Mouse (Mus musculus) heart, adult 2 months (tissue): ENCODE measurements around the gene Tnfsf10. TPM values are rescaled to one million over a fixed set of nuclear protein-coding genes. Genes with fewer than 3 reads are reported as not detected.

Experiments used
- DNase-seq, 2 experiments: peaks; one replicate each; pipeline ENCODE4 v3.0.0; 2021
- H3K27ac ChIP-seq: fragments of 200-600 bp; 2 replicates; pipeline ENCODE4 v1.8.1; 2022
- H3K27me3 ChIP-seq: fragments of 200-500 bp; 2 replicates; pipeline ENCODE4 v1.6.1; 2012; ENCODE audit warnings: mild to moderate bottlenecking, low read length, inconsistent platforms, mixed read lengths; ENCODE audit not compliant: control insufficient read depth, insufficient read depth
- H3K36me3 ChIP-seq: fragments of 200-500 bp; 2 replicates; pipeline ENCODE4 v1.6.1; 2012; ENCODE audit warnings: low read length, inconsistent platforms; ENCODE audit not compliant: control insufficient read depth, insufficient read depth
- H3K4me1 ChIP-seq: fragments of 200-500 bp; 2 replicates; pipeline ENCODE4 v1.6.1; 2011; ENCODE audit warnings: low read length; ENCODE audit not compliant: control insufficient read depth, insufficient read depth
- H3K4me3 ChIP-seq: fragments of 200-600 bp; 2 replicates; pipeline ENCODE4 v1.8.1; 2022
- H3K79me2 ChIP-seq: fragments of 200-500 bp; replicated peaks from 2 replicates; pipeline ENCODE4 v1.6.1; 2012; ENCODE audit warnings: mild to moderate bottlenecking, inconsistent platforms, low read length, moderate library complexity, mixed read lengths; ENCODE audit not compliant: control insufficient read depth, insufficient read depth
- H3K9ac ChIP-seq: fragments of 200-500 bp; 2 replicates; pipeline ENCODE4 v1.6.1; 2012; ENCODE audit warnings: low read depth, mild to moderate bottlenecking, control low read depth, inconsistent platforms, low read length, mixed read lengths
- CTCF ChIP-seq: fragments of 200-600 bp; IDR thresholded peaks from 2 replicates; pipeline ENCODE4 v1.8.1; 2022; ENCODE audit warnings: antibody characterized with exemption, mild to moderate bottlenecking, moderate library complexity
- EP300 ChIP-seq: fragments of 200-500 bp; IDR thresholded peaks from 2 replicates; pipeline ENCODE4 v1.6.1; 2011; ENCODE audit warnings: low read depth, low read length, control low read depth; ENCODE audit not compliant: insufficient read depth
- POLR2A ChIP-seq: fragments of 200-500 bp; IDR thresholded peaks from 2 replicates; pipeline ENCODE4 v1.6.1; 2011; ENCODE audit warnings: mild to moderate bottlenecking, low read depth, low read length, control low read depth; ENCODE audit not compliant: insufficient read depth
- WGBS: fragments of 180-500 bp; shearing (Covaris S2); methylation state at CpG from one replicate; pipeline ENCODE4 v1.1.7; 2018; 5-methylcytosine and 5-hydroxymethylcytosine counted together
- intact Hi-C: fragments of 180-260 bp; cut with DNase I; formaldehyde crosslinking; loops from one replicate; pipeline ENCODE4 v1.15.1; 2025
- polyA plus RNA-seq: library from polyadenylated mRNA; depleted of rRNA; stranded (reverse); fragments of >200 nt; gene quantifications from 2 replicates; pipeline ENCODE4 v1.2.3, GENCODE M21; 2012
- total RNA-seq, 2 experiments: library from RNA; stranded (reverse); gene quantifications; 2 replicates each; pipeline ENCODE4 v1.2.3; 2021

The Tnfsf10 gene
- total and polyA plus RNA-seq, 3 experiments, result 4.2 to 10.4 (median 6.3) TPM

GRCm38 (mm10) chr3:27322591-27322990 is 5.8 kb downstream of the Tnfsf10 start:
- intact Hi-C loops, result loop anchor here (10.0 kb wide), 1 partner anchor 168 kb away; the partner anchor contains the start of gene Ect2
- H3K36me3 ChIP-seq, result peaks cover 20% of the 10 kb centered on the region

GRCm38 (mm10) chr3:27323551-27323950 is 6.7 kb downstream of the Tnfsf10 start:
- Histone ChIP-seq H3K4me1 (peaks cover 9% of the 10 kb centered on the region), H3K79me2 (no peaks in the 10 kb centered on the region), H3K27me3 (no peaks in the 10 kb centered on the region), H3K9ac (no peak overlapping the region), H3K4me3 (no peak overlapping the region), H3K36me3 (peaks cover 22% of the 10 kb centered on the region), H3K27ac (peak overlapping the region; percentile 93)
- peak in 1 of 2 experiments; percentile 16 for DNase-seq
- intact Hi-C loops, result loop anchor here (10.0 kb wide), 1 partner anchor 169 kb away; the partner anchor contains the start of gene Ect2
- WGBS, result 44% methylated on average over 5 of the region's 5 CpGs
- TF ChIP-seq POLR2A, result no peak
- TF ChIP-seq CTCF, result no peak
- no peak for TF ChIP-seq EP300

More at GRCm38 (mm10) chr3:27322591-27322990, 5.8 kb downstream of the Tnfsf10 start:
- Histone ChIP-seq H3K79me2 (no peaks in the 10 kb centered on the region), H3K4me1 (peaks cover 9% of the 10 kb centered on the region), H3K4me3 (no peak overlapping the region), H3K27me3 (no peaks in the 10 kb centered on the region), H3K9ac (no peak overlapping the region), H3K27ac (peak overlapping the region; percentile 93)
- 72% methylated on average over 9 of the region's 9 CpGs for WGBS
- DNase-seq, result no peak
- TF ChIP-seq POLR2A, result no peak
- no peak for TF ChIP-seq CTCF
- no peak for TF ChIP-seq EP300

GRCm38 (mm10) chr3:27326633-27327191 is 9.9 kb downstream of the Tnfsf10 start:
- Histone ChIP-seq H3K4me1 (peaks cover 7% of the 10 kb centered on the region), H3K9ac (no peak overlapping the region), H3K79me2 (no peaks in the 10 kb centered on the region), H3K4me3 (no peak overlapping the region), H3K27me3 (no peaks in the 10 kb centered on the region), H3K36me3 (peaks cover 22% of the 10 kb centered on the region), H3K27ac (peak overlapping the region; percentile 17; the same call in 1 of the 2 replicates)
- WGBS, result 34% methylated on average over 4 of the region's 4 CpGs
- intact Hi-C loops, result loop anchor here (10.0 kb wide), 1 partner anchor 172 kb away; the partner anchor contains the start of gene Ect2
- TF ChIP-seq POLR2A (no peak), CTCF (no peak), EP300 (no peak)
- DNase-seq, result no peak

- TF ChIP-seq CTCF (no peak), POLR2A (no peak), EP300 (no peak)
- WGBS, result 88% methylated on average over 5 of the region's 5 CpGs
- Histone ChIP-seq H3K9ac (no peak overlapping the region), H3K4me3 (no peak overlapping the region), H3K27me3 (no peaks in the 10 kb centered on the region), H3K27ac (no peak overlapping the region), H3K79me2 (no peaks in the 10 kb centered on the region), H3K4me1 (no peaks in the 10 kb centered on the region; the same call in 1 of the 2 replicates), H3K36me3 (0 out of 2 replicates have a peak, but pooled peaks cover 5% of the 10 kb centered on the region)
- intact Hi-C loops, result no loop called here
- DNase-seq, result no peak
Observed at GRCm38 (mm10) chr3:27330706-27331105, 13.9 kb downstream of the Tnfsf10 start.

GRCm38 (mm10) chr3:27338437-27338836 is 21.6 kb downstream of the Tnfsf10 start:
- peak; percentile 45 for DNase-seq
- no peak for TF ChIP-seq POLR2A
- TF ChIP-seq CTCF, result peak; percentile 80
- no peak for TF ChIP-seq EP300
- intact Hi-C loops, result loop anchor here (2.0 to 5.0 kb wide), 2 partner anchors 68 to 124 kb away; no protein-coding TSS in a partner anchor
- Histone ChIP-seq H3K4me3 (no peak overlapping the region), H3K36me3 (peaks cover 5% of the 10 kb centered on the region), H3K27me3 (no peaks in the 10 kb centered on the region), H3K9ac (no peak overlapping the region; the same call in 1 of the 2 replicates), H3K27ac (no peak overlapping the region), H3K4me1 (peaks cover 1% of the 10 kb centered on the region; the same call in 1 of the 2 replicates), H3K79me2 (no peaks in the 10 kb centered on the region)
- 26% methylated on average over 6 of the region's 6 CpGs for WGBS

- TF ChIP-seq CTCF (no peak), EP300 (no peak), POLR2A (no peak)
- Histone ChIP-seq H3K4me3 (no peak overlapping the region), H3K27ac (no peak overlapping the region), H3K4me1 (peaks cover 1% of the 10 kb centered on the region; the same call in 1 of the 2 replicates), H3K36me3 (peaks cover 5% of the 10 kb centered on the region), H3K27me3 (no peaks in the 10 kb centered on the region), H3K9ac (no peak overlapping the region), H3K79me2 (no peaks in the 10 kb centered on the region)
- intact Hi-C loops, result loop anchor here (2.0 to 5.0 kb wide), 2 partner anchors 68 to 123 kb away; no protein-coding TSS in a partner anchor
- DNase-seq, result no peak
- 54% methylated on average over 3 of the region's 3 CpGs for WGBS
Observed at GRCm38 (mm10) chr3:27338887-27339286, 22.1 kb downstream of the Tnfsf10 start.
